26 mouse cellular contexts compared by ENCODE assay signal in genomic region chr11:101233240-101233639, GRCm38 (mm10). TPM values are rescaled to one million over a fixed set of nuclear protein-coding genes. Genes with fewer than 3 reads are reported as not detected.
DNase-seq lines count a peak whose midpoint lies in the region; ATAC-seq and TF ChIP-seq lines count a peak whose summit lies in the region.
"Had no signal": no experiment of that assay in that cellular context is flagged by ENCODE, and none has a peak within 500 bp of the region (broad histone marks: within the 10 kb centered on the region; RNA-seq: fewer than 3 reads in every experiment).

No protein-coding gene starts in this region.

- no peaks in the 10 kb centered on the region for H3K9me3 ChIP-seq in kidney, embryonic 15.5 days (replicated peaks)
- H3K9me3 ChIP-seq in kidney, postnatal 0 days (replicated peaks; ENCODE audit: low read length) = no peaks in the 10 kb centered on the region
- no peaks in the 10 kb centered on the region for H3K9me3 ChIP-seq in MEL (replicated peaks; ENCODE audit: insufficient read depth, low read length)
- H3K9me3 ChIP-seq: embryonic facial prominence, embryonic 13.5 days; embryonic facial prominence, embryonic 15.5 days; forebrain, embryonic 10.5 days; forebrain, embryonic 12.5 days; G1E had no signal

- no peaks in the 10 kb centered on the region for H3K27me3 ChIP-seq in kidney, adult 2 months (replicated peaks; ENCODE audit: control insufficient read depth, insufficient read depth, low read length)
- H3K27me3 ChIP-seq in kidney, embryonic 15.5 days = no peaks in the 10 kb centered on the region
- no peaks in the 10 kb centered on the region for H3K27me3 ChIP-seq in kidney, postnatal 0 days (ENCODE audit: insufficient read depth, low read length)
- H3K27me3 ChIP-seq in MEL (ENCODE audit: control insufficient read depth in 1 of 2, insufficient read depth in 2 of 2, low read length in 2 of 2) = peaks cover 0 to 4% of the 10 kb centered on the region in 2 experiments; a peak in 2 of 4 replicates
- H3K27me3 ChIP-seq: embryonic facial prominence, embryonic 13.5 days; embryonic facial prominence, embryonic 15.5 days had no signal

- no peak for TF ChIP-seq RAD21 in MEL (IDR thresholded peaks at IDR 0.05; ENCODE audit: low read depth, low read length)

- no peaks in the 10 kb centered on the region for H3K79me2 ChIP-seq in MEL (ENCODE audit: control insufficient read depth, insufficient read depth, low read length, poor library complexity)

- no peak for TF ChIP-seq POLR2A in kidney, adult 2 months (IDR thresholded peaks at IDR 0.05; ENCODE audit: low read depth, low read length)
- TF ChIP-seq POLR2A in MEL (IDR thresholded peaks at IDR 0.05; ENCODE audit: control insufficient read depth in 1 of 2, insufficient read depth in 1 of 2, low read depth in 1 of 2, low read length in 2 of 2, poor library complexity in 1 of 2) = no peak

- DNase-seq in kidney, adult 2 months = no peak
- DNase-seq in kidney, postnatal 14 days = no peak
- no peak for DNase-seq in kidney, postnatal 10 days
- no peak for DNase-seq in kidney, postnatal 0 days (ENCODE audit: low spot score)
- DNase-seq in kidney, postnatal 25 days = no peak
- DNase-seq in MEL (ENCODE audit: low read depth, low spot score) = no peak
- no peak for DNase-seq in adrenal gland, adult 2 months
- DNase-seq: adrenal gland, adult 8-10 months; adrenal gland, postnatal 14 days; adrenal gland, postnatal 36 days; B cell, adult 2 months; cerebellum, adult 11-12 months; cerebellum, adult 2 months; cerebellum, adult 9-10 months; cerebellum, postnatal 10 days; cerebellum, postnatal 25 days had no signal

- ATAC-seq in kidney, embryonic 15.5 days (replicated peaks; ENCODE audit: low FRiP score) = no peak
- ATAC-seq in kidney, postnatal 0 days (replicated peaks; ENCODE audit: low FRiP score, low read depth) = no peak
- ATAC-seq: CD4-positive, CD25-positive, alpha-beta regulatory T cell, adult 4 months; forebrain, embryonic 14.5 days; forebrain, embryonic 16.5 days had no signal

- no peak overlapping the region for H3K9ac ChIP-seq in kidney, embryonic 15.5 days
- no peak overlapping the region for H3K9ac ChIP-seq in kidney, postnatal 0 days (ENCODE audit: low read depth, low read length)
- no peak overlapping the region for H3K9ac ChIP-seq in MEL (ENCODE audit: control insufficient read depth, low read depth, low read length, poor library complexity, severe bottlenecking)
- H3K9ac ChIP-seq: embryonic facial prominence, embryonic 13.5 days; embryonic facial prominence, embryonic 15.5 days; forebrain, embryonic 12.5 days had no signal

- TF ChIP-seq CTCF in kidney, adult 2 months (conservative IDR thresholded peaks at IDR 0.05; ENCODE audit: insufficient read depth, insufficient read length, low read depth, low read length) = no peak
- no peak for TF ChIP-seq CTCF in kidney, postnatal 0 days (IDR thresholded peaks at IDR 0.05; ENCODE audit: low read depth)
- no peak for TF ChIP-seq CTCF in MEL (IDR thresholded peaks at IDR 0.05 in 2 of 3, conservative IDR thresholded peaks at IDR 0.05 in 1 of 3; ENCODE audit: control insufficient read depth in 1 of 3, insufficient read depth in 1 of 3, low read depth in 2 of 3, low read length in 3 of 3, poor library complexity in 1 of 3, severe bottlenecking in 1 of 3)

- TF ChIP-seq EP300 in MEL (IDR thresholded peaks at IDR 0.05; ENCODE audit: low read depth in 1 of 2, low read length in 2 of 2) = no peak

- peaks cover 27% of the 10 kb centered on the region; the same call in 1 of the 2 replicates for H3K4me1 ChIP-seq in kidney, adult 2 months (ENCODE audit: control insufficient read depth, insufficient read depth, low read length)
- peaks cover 61% of the 10 kb centered on the region for H3K4me1 ChIP-seq in kidney, embryonic 15.5 days
- peaks cover 29% of the 10 kb centered on the region for H3K4me1 ChIP-seq in kidney, postnatal 0 days (replicated peaks; ENCODE audit: insufficient read depth, low read length)
- peaks cover 3 to 24% of the 10 kb centered on the region in 2 experiments; a peak in 3 of 4 replicates for H3K4me1 ChIP-seq in MEL (ENCODE audit: control insufficient read depth in 1 of 2, insufficient read depth in 2 of 2, low read length in 2 of 2)

- H3K4me3 ChIP-seq in kidney, adult 2 months (ENCODE audit: insufficient read depth, low read depth, low read length) = no peak overlapping the region
- no peak overlapping the region for H3K4me3 ChIP-seq in kidney, embryonic 15.5 days (replicated peaks)
- no peak overlapping the region for H3K4me3 ChIP-seq in kidney, postnatal 0 days (replicated peaks; ENCODE audit: low read depth, low read length)
- no peak overlapping the region for H3K4me3 ChIP-seq in MEL (ENCODE audit: control insufficient read depth in 1 of 2, insufficient read depth in 1 of 2, low read depth in 2 of 2, low read length in 2 of 2)
- H3K4me3 ChIP-seq: embryonic facial prominence, embryonic 13.5 days; embryonic facial prominence, embryonic 15.5 days; erythroblast, embryonic 14.5 days; forebrain, embryonic 10.5 days; forebrain, embryonic 12.5 days had no signal

- no peaks in the 10 kb centered on the region for H3K36me3 ChIP-seq in kidney, adult 2 months (ENCODE audit: control insufficient read depth, insufficient read depth, low read length)
- no peaks in the 10 kb centered on the region for H3K36me3 ChIP-seq in kidney, embryonic 15.5 days
- H3K36me3 ChIP-seq in kidney, postnatal 0 days (ENCODE audit: insufficient read depth, low read length) = no peaks in the 10 kb centered on the region
- H3K36me3 ChIP-seq in MEL (ENCODE audit: control insufficient read depth in 1 of 2, insufficient read depth in 2 of 2, low read length in 2 of 2) = peaks cover 0 to 14% of the 10 kb centered on the region in 2 experiments; a peak in 2 of 4 replicates
- H3K36me3 ChIP-seq: embryonic facial prominence, embryonic 13.5 days; embryonic facial prominence, embryonic 15.5 days; forebrain, embryonic 10.5 days; forebrain, embryonic 12.5 days; G1E had no signal

- H3K4me2 ChIP-seq in kidney, embryonic 15.5 days = no peak overlapping the region
- H3K4me2 ChIP-seq in kidney, postnatal 0 days (ENCODE audit: low read length) = no peak overlapping the region
- H3K4me2 ChIP-seq: embryonic facial prominence, embryonic 13.5 days; embryonic facial prominence, embryonic 15.5 days; forebrain, embryonic 12.5 days had no signal

- WGBS in kidney, adult 2 months = 57% methylated on average over 1 of the region's 1 CpGs
- 81% methylated on average over 1 of the region's 1 CpGs for WGBS in kidney, embryonic 15.5 days
- 56% methylated on average over 1 of the region's 1 CpGs for WGBS in kidney, postnatal 0 days

- peak overlapping the region; percentile 12; the same call in 1 of the 2 replicates for H3K27ac ChIP-seq in kidney, adult 2 months (ENCODE audit: insufficient read depth, low read depth, low read length)
- H3K27ac ChIP-seq in kidney, embryonic 15.5 days = peak overlapping the region; percentile 62; the same call in 1 of the 2 replicates
- 0 out of 2 replicates have a peak overlapping the region, but pooled peaks have one; percentile 6 for H3K27ac ChIP-seq in kidney, postnatal 0 days
- no peak overlapping the region for H3K27ac ChIP-seq in MEL (ENCODE audit: control insufficient read depth, low read depth, low read length)
- H3K27ac ChIP-seq: embryonic facial prominence, embryonic 13.5 days; forebrain, embryonic 10.5 days; forebrain, embryonic 12.5 days had no signal

RNA-seq across cellular contexts. Expression of gene Ezh1, which starts 7.0 kb away (rescaled TPM):
- 44.8 and 48.5 TPM in 2 replicates for polyA plus RNA-seq in kidney, adult 2 months (2012; rRNA removed)
- polyA plus RNA-seq in kidney, embryonic 15.5 days (2015; fragmentation: Nextera tagmentation; extraction: Ambion mirVana) = 22.9 and 27.0 TPM in 2 replicates
- 18.6 and 20.3 TPM in 2 replicates for polyA plus RNA-seq in kidney, postnatal 0 days (2015; fragmentation: Nextera tagmentation; extraction: Ambion mirVana)
- 5.0 and 6.3 TPM in 2 replicates for total RNA-seq in MEL (2012; rRNA removed)
- polyA plus RNA-seq in MEL (2012; ENCODE audit: insufficient read depth in 1 of 2, insufficient read length in 2 of 2, low read depth in 1 of 2, low replicate concordance in 2 of 2, missing spikeins in 1 of 2) = 1 to 10 TPM in 1 of 2 experiments, not detected in 1; 8.4 TPM
- 10 to 100 TPM; 31.3 to 35.0 TPM for total RNA-seq in adrenal gland, adult 2 months (2021)
- polyA plus RNA-seq in adrenal gland, adult 2 months (2012; rRNA removed) = 17.1 and 20.1 TPM in 2 replicates

RNA-seq across cellular contexts. Expression of gene Ramp2, which starts 12.6 kb away (rescaled TPM):
- 75.9 and 86.6 TPM in 2 replicates for polyA plus RNA-seq in kidney, adult 2 months (2012; rRNA removed)
- 220 and 232 TPM in 2 replicates for polyA plus RNA-seq in kidney, embryonic 15.5 days (2015; fragmentation: Nextera tagmentation; extraction: Ambion mirVana)
- 242 and 247 TPM in 2 replicates for polyA plus RNA-seq in kidney, postnatal 0 days (2015; fragmentation: Nextera tagmentation; extraction: Ambion mirVana)
- 0.12 TPM in 1 of 2 replicates, not detected in the other for total RNA-seq in MEL (2012; rRNA removed)
- polyA plus RNA-seq in MEL (2012; ENCODE audit: insufficient read depth in 1 of 2, insufficient read length in 2 of 2, low read depth in 1 of 2, low replicate concordance in 2 of 2, missing spikeins in 1 of 2) = not detected
- 10 to 100 TPM; 46.5 to 46.9 TPM for total RNA-seq in adrenal gland, adult 2 months (2021)
- polyA plus RNA-seq in adrenal gland, adult 2 months (2012; rRNA removed) = 109 and 114 TPM in 2 replicates
- polyA plus RNA-seq: CD4-positive, CD25-positive, alpha-beta regulatory T cell, adult 4 months had no signal

RNA-seq across cellular contexts. Expression of gene Vps25, which starts 20.3 kb away (rescaled TPM):
- polyA plus RNA-seq in kidney, adult 2 months (2012; rRNA removed) = 112 and 116 TPM in 2 replicates
- 135 and 147 TPM in 2 replicates for polyA plus RNA-seq in kidney, embryonic 15.5 days (2015; fragmentation: Nextera tagmentation; extraction: Ambion mirVana)
- polyA plus RNA-seq in kidney, postnatal 0 days (2015; fragmentation: Nextera tagmentation; extraction: Ambion mirVana) = 179 and 180 TPM in 2 replicates
- total RNA-seq in MEL (2012; rRNA removed) = 68.4 and 75.5 TPM in 2 replicates
- polyA plus RNA-seq in MEL (2012; ENCODE audit: insufficient read depth in 1 of 2, insufficient read length in 2 of 2, low read depth in 1 of 2, low replicate concordance in 2 of 2, missing spikeins in 1 of 2) = 100 to 1,000 TPM in 1 of 2 experiments, not detected in 1; 107 TPM
- total RNA-seq in adrenal gland, adult 2 months (2021) = 100 to 1,000 TPM; 102 to 116 TPM
- 186 and 204 TPM in 2 replicates for polyA plus RNA-seq in adrenal gland, adult 2 months (2012; rRNA removed)

RNA-seq across cellular contexts. Expression of gene Wnk4, which starts 27.1 kb away (rescaled TPM):
- 134 and 160 TPM in 2 replicates for polyA plus RNA-seq in kidney, adult 2 months (2012; rRNA removed)
- polyA plus RNA-seq in kidney, embryonic 15.5 days (2015; fragmentation: Nextera tagmentation; extraction: Ambion mirVana) = 25.5 and 27.2 TPM in 2 replicates
- polyA plus RNA-seq in kidney, postnatal 0 days (2015; fragmentation: Nextera tagmentation; extraction: Ambion mirVana) = 47.0 and 48.8 TPM in 2 replicates
- total RNA-seq in MEL (2012; rRNA removed) = 0.72 and 0.92 TPM in 2 replicates
- polyA plus RNA-seq in MEL (2012; ENCODE audit: insufficient read depth in 1 of 2, insufficient read length in 2 of 2, low read depth in 1 of 2, low replicate concordance in 2 of 2, missing spikeins in 1 of 2) = 1 to 10 TPM in 1 of 2 experiments, not detected in 1; 3.4 TPM
- total RNA-seq in adrenal gland, adult 2 months (2021) = 1 to 10 TPM; 2.1 to 3.7 TPM
- polyA plus RNA-seq in adrenal gland, adult 2 months (2012; rRNA removed) = 0.62 and 0.94 TPM in 2 replicates

RNA-seq across cellular contexts. Expression of gene Cntd1, which starts 45.6 kb away (rescaled TPM):
- 1.3 and 1.6 TPM in 2 replicates for polyA plus RNA-seq in kidney, adult 2 months (2012; rRNA removed)
- polyA plus RNA-seq in kidney, embryonic 15.5 days (2015; fragmentation: Nextera tagmentation; extraction: Ambion mirVana) = 1.6 and 3.1 TPM in 2 replicates
- 1.5 and 2.0 TPM in 2 replicates for polyA plus RNA-seq in kidney, postnatal 0 days (2015; fragmentation: Nextera tagmentation; extraction: Ambion mirVana)
- total RNA-seq in MEL (2012; rRNA removed) = 2.4 TPM in 2 replicates
- polyA plus RNA-seq in MEL (2012; ENCODE audit: insufficient read depth in 1 of 2, insufficient read length in 2 of 2, low read depth in 1 of 2, low replicate concordance in 2 of 2, missing spikeins in 1 of 2) = under 1 TPM in 1 of 2 experiments, not detected in 1; 0.84 TPM
- total RNA-seq in adrenal gland, adult 2 months (2021) = under 1 TPM; 0.32 to 0.38 TPM
- polyA plus RNA-seq in adrenal gland, adult 2 months (2012; rRNA removed) = 0.06 and 0.11 TPM in 2 replicates
- polyA plus RNA-seq: erythroblast, embryonic 14.5 days had no signal

Comparison
In these comparisons a context has a peak if more than half of its experiments do, and no peak if none do; other contexts are left out.
1. RNA of gene Ramp2, which starts 12.6 kb away (polyA plus RNA-seq): 242 to 247 TPM in kidney, postnatal 0 days, 220 to 232 TPM in kidney, embryonic 15.5 days, 109 to 114 TPM in adrenal gland, adult 2 months and 75.9 to 86.6 TPM in kidney, adult 2 months; not detected in MEL; every median in the first group is over 10 times any median in the second.